Mouse (Mus musculus) embryo, embryonic 10 days (tissue): Measurements from ENCODE around the gene Ntm.
A peak's percentile ranks its signal among the peaks of the same experiment; 100 is the strongest.

Experiments
- DNase-seq: peaks from one replicate; pipeline ENCODE4 v3.0.0-alpha.2; 2015; ENCODE audit warnings: low spot score

Ntm gene

DNA sequence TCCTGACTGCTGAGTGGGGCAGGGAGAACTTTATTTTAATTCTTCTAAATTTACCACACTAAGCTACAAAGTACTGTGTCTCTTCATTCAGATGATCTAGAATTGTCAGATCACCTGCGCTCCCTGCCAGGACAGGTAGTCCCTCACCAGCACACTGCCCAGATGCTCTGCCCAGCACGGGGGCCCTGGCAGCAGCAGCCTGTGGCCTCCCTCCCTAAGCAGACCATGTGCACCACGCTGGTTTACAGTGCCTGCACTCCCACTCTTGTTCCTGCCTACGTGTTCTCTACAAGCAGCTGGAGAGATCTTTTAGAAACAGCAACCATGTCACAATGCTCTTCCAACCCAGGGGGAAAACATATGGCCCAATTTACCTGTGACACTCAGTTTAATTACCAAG, 490.7 kb downstream of the Ntm start:
- DNase-seq = no peak

GRCm38 (mm10) chr9:29464756-29465155, 498.2 kb downstream of the Ntm start:
- no peak for DNase-seq

DNA sequence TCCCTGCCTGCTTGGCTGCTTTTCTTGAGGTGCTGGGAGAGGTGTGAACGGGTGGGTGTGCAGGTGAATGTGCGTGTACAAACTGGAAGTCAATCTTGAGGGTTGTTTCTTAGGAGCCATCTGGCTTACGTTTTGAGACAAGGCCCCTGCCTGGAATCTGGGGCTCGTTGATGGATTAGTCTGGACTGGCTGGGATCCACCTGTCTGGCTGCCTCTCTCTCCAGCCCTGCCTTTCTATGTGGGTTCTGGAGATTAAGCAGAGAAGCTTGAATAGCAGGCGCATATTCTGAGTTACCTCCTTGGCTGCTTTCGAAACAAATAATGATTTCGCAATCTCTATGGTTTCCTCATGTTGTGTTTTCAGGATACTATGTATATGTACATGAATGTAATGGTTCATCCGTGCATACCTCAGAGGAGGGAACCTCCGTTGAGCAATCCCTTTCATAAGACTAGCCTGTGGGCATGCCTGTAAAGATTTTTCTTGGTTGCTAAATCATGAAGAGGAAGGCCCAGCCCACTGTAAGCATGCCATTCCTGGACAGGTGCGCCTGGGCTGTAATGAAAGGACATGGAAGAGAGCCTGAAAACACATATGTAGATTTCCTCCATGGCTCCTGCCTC, 499.9 kb downstream of the Ntm start:
- no peak for DNase-seq

DNA sequence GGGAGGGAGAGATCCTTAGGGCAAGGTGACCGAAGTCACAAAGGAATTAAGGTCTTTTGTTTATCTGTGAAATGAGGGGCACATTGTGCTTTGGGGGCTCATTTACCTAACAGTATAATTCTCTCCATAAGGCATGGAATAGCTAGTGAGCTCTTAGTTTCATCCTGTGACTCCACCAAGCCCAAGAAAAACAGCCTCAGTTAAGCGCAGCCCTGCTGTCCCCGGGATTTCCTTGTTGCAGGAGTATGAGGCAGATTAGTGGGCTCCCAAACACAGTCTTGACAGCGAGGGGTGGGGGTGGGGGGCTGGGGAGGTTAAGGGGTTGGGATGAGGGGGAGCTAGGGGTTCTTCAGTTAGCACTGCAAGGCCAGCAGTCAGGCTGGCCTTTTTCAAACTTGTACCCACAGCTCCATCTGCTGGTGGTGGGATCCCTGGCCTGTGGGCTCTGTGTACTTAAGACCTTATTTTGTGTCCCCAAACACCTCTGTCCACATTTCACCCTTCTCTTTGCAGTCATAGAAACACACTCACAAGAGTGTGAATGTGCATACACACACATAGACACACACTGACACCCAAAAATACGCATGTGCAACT, 504.9 kb downstream of the Ntm start:
- peak; percentile 84 for DNase-seq

DNA sequence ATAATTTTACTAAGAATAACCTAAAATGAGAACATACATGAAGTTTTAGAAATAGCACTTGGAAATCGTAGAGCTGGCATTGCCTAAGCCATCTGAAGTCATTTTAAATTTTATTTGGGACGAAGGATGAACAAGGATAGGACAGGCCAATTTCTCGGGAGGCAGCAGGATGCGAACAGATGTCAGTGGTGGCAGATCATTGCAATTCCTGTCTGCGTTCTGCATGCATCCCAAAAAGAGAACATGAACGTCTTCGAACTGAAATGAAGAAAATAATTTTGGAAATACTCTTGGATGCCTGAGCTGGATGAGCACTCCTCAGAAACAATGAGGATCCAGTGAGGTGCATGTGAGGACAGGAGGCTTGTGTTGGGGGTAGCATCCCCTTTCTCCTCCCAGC, 506.9 kb downstream of the Ntm start:
- DNase-seq = no peak

DNA sequence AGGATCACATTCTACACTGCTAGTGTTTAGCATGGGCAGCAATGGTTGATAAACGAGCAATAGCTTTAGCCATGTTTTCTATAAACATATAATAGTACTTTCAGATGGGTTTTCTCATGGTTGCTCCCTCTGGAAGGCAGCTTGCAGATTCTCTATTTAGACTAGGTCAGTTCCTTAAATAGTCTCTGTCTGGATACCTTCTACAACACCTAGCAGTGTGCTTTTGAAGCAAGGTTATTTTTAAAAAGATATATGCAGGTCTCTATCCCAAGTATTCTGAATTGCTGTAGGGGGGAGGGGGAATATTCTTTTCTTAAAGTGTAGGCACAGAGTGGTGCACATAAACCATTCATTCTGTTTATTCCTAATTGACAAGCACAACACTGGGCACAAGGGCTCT, 511.7 kb downstream of the Ntm start:
- DNase-seq = no peak

DNA sequence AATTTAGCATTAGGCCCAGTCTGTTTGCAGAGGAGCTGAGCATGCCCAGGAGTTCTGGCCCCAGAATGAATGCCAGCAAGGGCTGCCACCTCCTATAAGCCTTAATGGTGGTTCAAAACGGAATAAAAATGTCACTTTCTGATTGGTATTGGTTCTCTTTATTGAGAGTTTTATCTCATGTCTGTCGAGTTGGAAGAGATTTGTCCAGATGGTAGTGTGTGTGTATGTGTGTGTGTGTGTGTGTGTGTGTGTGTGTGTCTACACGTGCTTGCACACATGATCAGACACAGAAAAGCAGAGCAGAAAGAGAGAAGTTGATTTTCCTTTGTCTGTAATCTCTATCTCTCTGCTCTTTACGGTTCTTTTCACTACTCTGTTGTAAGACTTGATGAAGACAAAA, 518.9 kb downstream of the Ntm start:
- DNase-seq = no peak

- no peak for DNase-seq
These were observed 523.5 kb downstream of the Ntm start for GRCm38 (mm10) chr9:29439401-29439800.

DNA sequence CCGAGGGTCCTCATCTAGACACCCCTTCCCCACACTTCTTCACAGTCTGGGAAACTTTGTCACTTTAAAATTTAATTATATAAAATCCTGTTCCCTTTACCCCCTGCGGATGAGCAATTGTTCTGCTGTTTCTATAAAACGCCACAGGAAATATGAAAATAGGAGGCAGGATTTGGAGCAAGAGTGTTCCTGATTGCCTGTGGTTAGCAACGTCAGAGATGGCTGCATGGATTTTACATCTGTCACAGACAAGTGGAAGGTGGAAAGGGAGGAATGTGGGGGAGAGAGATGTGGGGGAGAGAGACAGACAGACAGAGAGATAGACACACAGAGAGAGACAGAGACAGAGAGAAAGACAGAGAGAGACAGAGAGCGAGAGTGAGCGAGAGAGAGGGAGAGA, 528.3 kb downstream of the Ntm start:
- DNase-seq = no peak

DNA sequence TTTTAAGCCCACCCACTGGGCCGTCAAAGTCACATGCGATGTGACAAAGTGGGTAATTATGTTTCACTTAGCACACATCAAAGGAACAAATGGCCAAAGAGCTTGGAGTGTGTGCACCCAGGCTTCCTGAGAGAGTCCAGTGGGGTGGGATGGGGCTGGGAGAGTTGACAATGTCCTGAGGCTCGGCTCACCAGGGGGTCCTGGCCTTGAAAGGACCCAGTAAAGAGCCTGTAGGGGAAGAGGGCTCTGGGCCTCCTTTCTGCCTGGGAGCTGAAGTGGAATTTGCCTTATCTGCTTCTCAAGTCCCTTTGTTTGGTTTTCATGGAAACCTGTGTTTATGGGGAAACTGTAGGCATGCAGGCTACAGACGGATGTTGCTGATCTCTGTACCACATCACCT, 529.0 kb downstream of the Ntm start:
- peak; percentile 65 for DNase-seq

GRCm38 (mm10) chr9:29433156-29433555, 529.8 kb downstream of the Ntm start:
- DNase-seq = peak; percentile 25

- DNase-seq = no peak
These were observed 531.4 kb downstream of the Ntm start for GRCm38 (mm10) chr9:29431590-29431989.

- DNase-seq = no peak
These were observed 532.8 kb downstream of the Ntm start for GRCm38 (mm10) chr9:29430189-29430588.

DNA sequence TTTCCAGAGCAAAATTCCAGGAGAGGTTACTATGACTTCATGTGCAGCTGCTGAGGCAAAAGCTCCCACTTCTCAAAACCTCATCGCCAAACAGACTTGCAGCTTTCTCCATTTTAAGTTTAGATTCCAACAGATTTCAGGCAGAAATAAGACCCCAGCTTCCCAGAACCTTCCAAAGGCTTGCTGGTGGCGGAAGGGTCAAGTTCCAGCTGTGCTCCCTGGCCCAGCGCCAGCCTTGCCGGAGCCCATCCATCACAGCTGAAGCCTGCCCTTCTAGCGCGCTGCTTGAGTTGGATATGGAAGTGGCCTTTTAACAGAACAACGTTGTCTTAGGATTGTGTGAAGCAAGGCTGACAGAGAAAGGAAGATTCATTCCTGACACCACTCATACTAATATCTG, 534.6 kb downstream of the Ntm start:
- DNase-seq = peak; percentile 79

DNA sequence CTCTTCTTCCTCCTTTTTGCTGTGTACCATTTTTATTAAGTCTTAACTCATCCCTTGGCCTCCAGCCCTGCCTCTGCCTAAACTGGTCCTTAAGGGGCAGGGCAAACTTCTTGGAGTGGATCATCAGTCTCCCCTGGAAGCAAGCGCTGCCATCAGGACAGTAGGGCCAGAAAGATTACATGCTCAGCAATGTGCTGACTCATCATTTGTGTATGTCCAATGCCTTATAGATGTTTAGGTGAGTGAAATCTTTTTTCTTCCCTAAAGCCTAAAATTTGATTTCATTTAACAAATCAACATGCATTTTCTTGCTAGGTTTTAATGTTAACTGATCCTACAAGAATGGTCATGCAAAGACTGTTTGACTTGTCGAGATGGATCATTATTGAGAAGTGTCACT, 536.7 kb downstream of the Ntm start:
- DNase-seq = no peak

GRCm38 (mm10) chr9:29415578-29415977, 547.4 kb downstream of the Ntm start:
- DNase-seq = no peak

DNA sequence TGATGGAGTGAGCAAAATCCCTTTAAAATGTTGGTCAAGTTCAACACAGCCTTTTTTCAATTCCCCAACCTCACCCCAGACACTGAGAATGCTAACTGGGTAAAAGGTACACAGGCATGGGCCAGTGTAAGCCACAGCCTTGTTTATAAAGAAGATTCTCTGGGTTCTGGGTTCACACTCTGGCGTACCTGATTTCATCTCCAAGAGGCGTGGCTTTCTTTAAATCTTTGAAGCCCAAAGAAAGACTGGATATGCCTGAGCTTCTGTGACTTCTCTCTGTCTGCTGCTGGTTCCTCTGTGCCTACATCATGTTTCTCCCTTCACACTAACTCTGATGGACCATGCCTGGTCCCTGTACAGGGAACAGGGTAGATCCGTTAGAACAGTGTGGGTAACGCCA, 549.8 kb downstream of the Ntm start:
- DNase-seq = no peak

- peak; percentile 81 for DNase-seq
These were observed 550.7 kb downstream of the Ntm start for GRCm38 (mm10) chr9:29412181-29412771.

DNA sequence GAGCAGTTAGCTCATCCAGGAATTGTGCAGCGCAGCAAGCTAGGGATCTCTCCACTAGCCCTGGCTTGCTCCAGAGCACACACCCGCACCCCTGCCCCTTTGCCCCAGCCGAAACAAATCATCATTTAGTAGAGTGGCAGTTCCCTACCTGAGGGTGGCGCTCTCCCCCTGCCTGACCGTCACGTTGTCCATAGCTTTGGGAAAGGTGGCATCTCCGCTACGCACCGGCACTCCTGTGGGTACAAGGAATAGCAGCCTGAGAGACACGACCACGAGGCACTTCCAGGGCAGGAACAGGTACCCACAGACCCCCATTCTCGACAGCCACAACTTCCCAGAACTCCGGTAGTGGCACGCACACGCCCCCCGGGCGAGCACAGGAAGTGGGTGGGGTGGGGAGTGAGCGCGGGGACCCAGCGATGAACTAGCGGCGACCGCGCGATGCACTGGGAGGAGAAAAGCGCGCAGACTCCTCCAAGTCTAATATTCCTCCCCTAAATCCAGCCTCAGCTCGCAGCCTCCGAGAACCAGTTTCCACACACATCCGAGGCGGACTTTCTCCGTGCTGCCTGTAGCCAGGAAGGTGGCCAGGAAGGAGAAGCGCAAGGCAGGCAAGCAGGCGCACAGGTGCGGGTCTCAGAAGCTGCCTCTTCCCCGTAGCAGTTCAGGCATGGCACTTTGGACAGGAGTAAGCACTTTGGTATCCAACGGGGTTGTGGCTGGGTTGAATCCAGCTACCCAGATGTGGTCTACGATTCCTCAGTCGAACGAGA, 551.3 kb downstream of the Ntm start:
- peak; percentile 88 for DNase-seq

GRCm38 (mm10) chr9:29410728-29411407, 552.1 kb downstream of the Ntm start:
- no peak for DNase-seq

DNA sequence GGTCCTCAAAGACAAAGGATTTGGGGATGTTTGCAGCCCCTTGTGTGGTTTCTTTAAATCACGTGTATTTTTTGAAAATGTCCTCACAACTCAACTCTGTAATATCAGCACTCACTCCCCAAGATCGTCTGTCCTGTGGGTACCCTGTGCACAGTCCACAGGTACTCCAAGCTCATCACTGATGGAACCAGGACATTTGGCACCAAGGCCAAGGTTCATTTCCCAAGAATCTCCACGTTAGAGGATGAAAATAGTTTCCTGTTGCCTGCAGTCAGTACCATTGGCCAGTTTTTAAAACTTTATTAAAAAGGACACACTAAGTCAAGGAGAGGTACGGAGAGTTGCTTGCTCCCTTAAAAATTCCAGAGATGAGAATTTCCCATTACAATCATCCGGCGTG, 552.7 kb downstream of the Ntm start:
- no peak for DNase-seq

DNA sequence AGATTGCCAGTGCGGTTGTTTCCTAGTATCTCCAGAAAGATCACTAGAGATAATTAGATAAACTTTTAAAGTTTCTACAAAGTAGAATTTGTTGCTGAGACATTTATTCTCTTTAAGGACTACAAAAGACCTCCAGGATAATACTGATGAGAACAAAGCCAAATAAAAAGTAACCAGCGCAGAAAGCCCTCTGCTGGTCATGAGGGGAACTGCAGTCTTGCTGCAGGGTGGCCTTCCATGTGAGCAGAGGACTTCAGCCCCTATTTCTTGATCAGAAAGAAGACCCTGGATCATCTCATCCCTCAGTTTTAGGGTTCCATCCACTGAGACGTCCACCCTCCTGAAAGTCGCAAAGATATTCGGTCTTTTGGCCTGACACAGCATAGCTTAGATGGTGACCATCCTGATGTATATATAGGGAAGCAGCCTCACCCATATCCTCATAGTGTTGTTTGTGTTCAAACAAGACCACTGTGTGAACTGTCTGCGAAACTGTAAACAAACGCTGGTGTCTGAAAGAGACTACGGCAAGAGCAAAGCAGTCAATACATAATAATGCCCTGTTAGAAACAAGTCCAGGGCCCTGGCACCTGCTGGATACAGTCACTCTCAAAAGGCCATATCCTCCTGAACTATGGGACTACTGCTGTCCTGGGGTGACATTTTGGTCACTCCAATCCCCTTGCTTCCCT, 553.6 kb downstream of the Ntm start:
- peak; percentile 55 for DNase-seq
